Mouse (Mus musculus): ENCODE data around the gene Msi2. TPM values are rescaled to one million over a fixed set of nuclear protein-coding genes. Genes with fewer than 3 reads are reported as not detected.

Msi2 gene
- total and polyA plus RNA-seq, 3 experiments: 36.5 to 197 (median 144) TPM

- Histone ChIP-seq H3K27me3 (ENCODE audit: insufficient read depth, low read length) (no peaks in the 10 kb centered on the region), H3K4me1 (ENCODE audit: insufficient read depth, low read depth, low read length) (peaks cover 60% of the 10 kb centered on the region), H3K36me3 (replicated peaks) (peaks cover 85% of the 10 kb centered on the region), H3K9me3 (replicated peaks) (no peaks in the 10 kb centered on the region), H3K4me3 (ENCODE audit: low read depth, low read length) (no peak overlapping the region)
- TF ChIP-seq TAL1 (conservative IDR thresholded peaks at IDR 0.05; ENCODE audit: low read depth, low read length) (no peak), CTCF (IDR thresholded peaks at IDR 0.05; ENCODE audit: low read depth, low read length) (no peak), GATA1 (IDR thresholded peaks at IDR 0.05; ENCODE audit: borderline replicate concordance, low read length) (no peak), GATA2 (IDR thresholded peaks at IDR 0.05; ENCODE audit: borderline replicate concordance, low read depth, low read length) (no peak), POLR2AphosphoS5 (IDR thresholded peaks at IDR 0.05; ENCODE audit: insufficient replicate concordance, low read depth, low read length) (no peak)
- no peak for DNase-seq (ENCODE audit: low spot score)
- ATAC-seq (ENCODE audit: extremely low read depth, insufficient number of reproducible peaks, low FRiP score, poor library complexity, severe bottlenecking): no peak
Observed at GRCm38 (mm10) chr11:88627327-88627726, 91.0 kb downstream of the Msi2 start.

DNA sequence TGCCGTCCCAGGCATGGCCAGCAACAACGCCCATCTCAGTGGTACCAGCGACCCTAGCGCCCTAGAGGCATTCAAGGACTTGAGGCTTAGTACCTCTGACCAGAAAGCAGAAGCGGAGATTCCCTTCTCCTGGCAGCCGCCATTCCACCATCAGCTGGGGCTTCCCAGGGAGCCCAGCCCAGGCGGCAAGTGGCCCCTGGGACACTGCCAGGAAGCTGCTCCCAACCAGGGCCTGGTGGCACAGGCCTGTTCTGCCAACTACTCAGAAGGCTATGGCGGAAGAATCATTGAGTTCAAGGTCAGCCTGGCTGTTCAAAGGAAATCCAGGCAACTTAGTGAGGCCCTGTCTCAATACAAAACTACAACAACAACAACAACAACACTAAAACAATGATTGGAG, 91.7 kb downstream of the Msi2 start:
- no peak for TF ChIP-seq GATA2 (IDR thresholded peaks at IDR 0.05; ENCODE audit: borderline replicate concordance, low read depth, low read length)
- TF ChIP-seq POLR2AphosphoS5 (IDR thresholded peaks at IDR 0.05; ENCODE audit: insufficient replicate concordance, low read depth, low read length): no peak
- TF ChIP-seq TAL1 (conservative IDR thresholded peaks at IDR 0.05; ENCODE audit: low read depth, low read length): no peak
- no peak for TF ChIP-seq CTCF (IDR thresholded peaks at IDR 0.05; ENCODE audit: low read depth, low read length)
- no peak for TF ChIP-seq GATA1 (IDR thresholded peaks at IDR 0.05; ENCODE audit: borderline replicate concordance, low read length)
- H3K36me3 ChIP-seq (replicated peaks): peaks cover 85% of the 10 kb centered on the region

GRCm38 (mm10) chr11:88626061-88626460, 92.3 kb downstream of the Msi2 start:
- no peak overlapping the region for H3K4me3 ChIP-seq (ENCODE audit: low read depth, low read length)
- DNase-seq (ENCODE audit: low spot score): no peak
- H3K36me3 ChIP-seq (replicated peaks): peaks cover 86% of the 10 kb centered on the region
- ATAC-seq (ENCODE audit: extremely low read depth, insufficient number of reproducible peaks, low FRiP score, poor library complexity, severe bottlenecking): no peak
- H3K4me1 ChIP-seq (ENCODE audit: insufficient read depth, low read depth, low read length): peaks cover 60% of the 10 kb centered on the region
- TF ChIP-seq GATA1 (IDR thresholded peaks at IDR 0.05; ENCODE audit: borderline replicate concordance, low read length): no peak
- TF ChIP-seq GATA2 (IDR thresholded peaks at IDR 0.05; ENCODE audit: borderline replicate concordance, low read depth, low read length): no peak
- TF ChIP-seq POLR2AphosphoS5 (IDR thresholded peaks at IDR 0.05; ENCODE audit: insufficient replicate concordance, low read depth, low read length): no peak
- TF ChIP-seq TAL1 (conservative IDR thresholded peaks at IDR 0.05; ENCODE audit: low read depth, low read length): no peak
- TF ChIP-seq CTCF (IDR thresholded peaks at IDR 0.05; ENCODE audit: low read depth, low read length): no peak
- H3K9me3 ChIP-seq (replicated peaks): no peaks in the 10 kb centered on the region
- no peaks in the 10 kb centered on the region for H3K27me3 ChIP-seq (ENCODE audit: insufficient read depth, low read length)

More for the DNA sequence above, 91.7 kb downstream of the Msi2 start:
- Histone ChIP-seq H3K4me3 (ENCODE audit: low read depth, low read length) (no peak overlapping the region), H3K4me1 (ENCODE audit: insufficient read depth, low read depth, low read length) (peaks cover 60% of the 10 kb centered on the region), H3K9me3 (replicated peaks) (no peaks in the 10 kb centered on the region), H3K27me3 (ENCODE audit: insufficient read depth, low read length) (no peaks in the 10 kb centered on the region)
- no peak for DNase-seq (ENCODE audit: low spot score)
- no peak for ATAC-seq (ENCODE audit: extremely low read depth, insufficient number of reproducible peaks, low FRiP score, poor library complexity, severe bottlenecking)

GRCm38 (mm10) chr11:88625063-88625462, 93.2 kb downstream of the Msi2 start:
- no peaks in the 10 kb centered on the region for H3K27me3 ChIP-seq (ENCODE audit: insufficient read depth, low read length)
- H3K36me3 ChIP-seq (replicated peaks): peaks cover 80% of the 10 kb centered on the region
- TF ChIP-seq TAL1 (conservative IDR thresholded peaks at IDR 0.05; ENCODE audit: low read depth, low read length) (no peak), POLR2AphosphoS5 (IDR thresholded peaks at IDR 0.05; ENCODE audit: insufficient replicate concordance, low read depth, low read length) (no peak), GATA1 (IDR thresholded peaks at IDR 0.05; ENCODE audit: borderline replicate concordance, low read length) (no peak), GATA2 (IDR thresholded peaks at IDR 0.05; ENCODE audit: borderline replicate concordance, low read depth, low read length) (no peak), CTCF (IDR thresholded peaks at IDR 0.05; ENCODE audit: low read depth, low read length) (no peak)
- peaks cover 61% of the 10 kb centered on the region for H3K4me1 ChIP-seq (ENCODE audit: insufficient read depth, low read depth, low read length)
- ATAC-seq (ENCODE audit: extremely low read depth, insufficient number of reproducible peaks, low FRiP score, poor library complexity, severe bottlenecking): no peak
- no peak for DNase-seq (ENCODE audit: low spot score)
- H3K9me3 ChIP-seq (replicated peaks): no peaks in the 10 kb centered on the region
- H3K4me3 ChIP-seq (ENCODE audit: low read depth, low read length): no peak overlapping the region

GRCm38 (mm10) chr11:88624627-88625026, 93.7 kb downstream of the Msi2 start:
- peaks cover 80% of the 10 kb centered on the region for H3K36me3 ChIP-seq (replicated peaks)
- H3K27me3 ChIP-seq (ENCODE audit: insufficient read depth, low read length): no peaks in the 10 kb centered on the region
- TF ChIP-seq CTCF (IDR thresholded peaks at IDR 0.05; ENCODE audit: low read depth, low read length): no peak
- TF ChIP-seq POLR2AphosphoS5 (IDR thresholded peaks at IDR 0.05; ENCODE audit: insufficient replicate concordance, low read depth, low read length): no peak
- TF ChIP-seq GATA2 (IDR thresholded peaks at IDR 0.05; ENCODE audit: borderline replicate concordance, low read depth, low read length): no peak
- TF ChIP-seq GATA1 (IDR thresholded peaks at IDR 0.05; ENCODE audit: borderline replicate concordance, low read length): no peak
- no peak for TF ChIP-seq TAL1 (conservative IDR thresholded peaks at IDR 0.05; ENCODE audit: low read depth, low read length)
- no peak overlapping the region for H3K4me3 ChIP-seq (ENCODE audit: low read depth, low read length)
- no peak for ATAC-seq (ENCODE audit: extremely low read depth, insufficient number of reproducible peaks, low FRiP score, poor library complexity, severe bottlenecking)
- H3K9me3 ChIP-seq (replicated peaks): no peaks in the 10 kb centered on the region
- peaks cover 65% of the 10 kb centered on the region for H3K4me1 ChIP-seq (ENCODE audit: insufficient read depth, low read depth, low read length)
- no peak for DNase-seq (ENCODE audit: low spot score)

GRCm38 (mm10) chr11:88623671-88624070, 94.6 kb downstream of the Msi2 start:
- ATAC-seq (ENCODE audit: extremely low read depth, insufficient number of reproducible peaks, low FRiP score, poor library complexity, severe bottlenecking): no peak
- Histone ChIP-seq H3K4me1 (ENCODE audit: insufficient read depth, low read depth, low read length) (peaks cover 70% of the 10 kb centered on the region), H3K4me3 (ENCODE audit: low read depth, low read length) (no peak overlapping the region), H3K27me3 (ENCODE audit: insufficient read depth, low read length) (no peaks in the 10 kb centered on the region), H3K9me3 (replicated peaks) (no peaks in the 10 kb centered on the region), H3K36me3 (replicated peaks) (peaks cover 78% of the 10 kb centered on the region)
- TF ChIP-seq GATA1 (IDR thresholded peaks at IDR 0.05; ENCODE audit: borderline replicate concordance, low read length): no peak
- no peak for TF ChIP-seq GATA2 (IDR thresholded peaks at IDR 0.05; ENCODE audit: borderline replicate concordance, low read depth, low read length)
- no peak for TF ChIP-seq POLR2AphosphoS5 (IDR thresholded peaks at IDR 0.05; ENCODE audit: insufficient replicate concordance, low read depth, low read length)
- no peak for TF ChIP-seq TAL1 (conservative IDR thresholded peaks at IDR 0.05; ENCODE audit: low read depth, low read length)
- TF ChIP-seq CTCF (IDR thresholded peaks at IDR 0.05; ENCODE audit: low read depth, low read length): no peak
- DNase-seq (ENCODE audit: low spot score): no peak
